Mouse (Mus musculus) C2C12 (cell line): ENCODE results near the gene Large2.

Experiments
- CTCF ChIP-seq: IDR thresholded peaks from one replicate; pipeline ENCODE4 v1.5.1; 2011; ENCODE audit not compliant: control insufficient read depth, insufficient read depth, insufficient read length
- FOSL1 ChIP-seq: IDR thresholded peaks from one replicate; pipeline ENCODE4 v1.8.0; 2011; ENCODE audit warnings: mild to moderate bottlenecking, low read length; ENCODE audit not compliant: poor library complexity, insufficient read depth, severe bottlenecking
- MAX ChIP-seq: IDR thresholded peaks from one replicate; pipeline ENCODE4 v1.6.1; 2011; ENCODE audit warnings: mild to moderate bottlenecking, control low read depth
- MYOD1 ChIP-seq: IDR thresholded peaks from one replicate; pipeline ENCODE4 v1.6.1; 2011; ENCODE audit warnings: low read depth; ENCODE audit not compliant: control insufficient read depth, insufficient read length
- MYOG ChIP-seq: IDR thresholded peaks from one replicate; pipeline ENCODE4 v1.6.1; 2011; ENCODE audit not compliant: control insufficient read depth, insufficient read length; ENCODE audit errors: extremely low read depth
- USF1 ChIP-seq: IDR thresholded peaks from one replicate; pipeline ENCODE4 v1.6.1; 2011; ENCODE audit warnings: low read depth, mild to moderate bottlenecking, control low read depth, moderate library complexity

DNA sequence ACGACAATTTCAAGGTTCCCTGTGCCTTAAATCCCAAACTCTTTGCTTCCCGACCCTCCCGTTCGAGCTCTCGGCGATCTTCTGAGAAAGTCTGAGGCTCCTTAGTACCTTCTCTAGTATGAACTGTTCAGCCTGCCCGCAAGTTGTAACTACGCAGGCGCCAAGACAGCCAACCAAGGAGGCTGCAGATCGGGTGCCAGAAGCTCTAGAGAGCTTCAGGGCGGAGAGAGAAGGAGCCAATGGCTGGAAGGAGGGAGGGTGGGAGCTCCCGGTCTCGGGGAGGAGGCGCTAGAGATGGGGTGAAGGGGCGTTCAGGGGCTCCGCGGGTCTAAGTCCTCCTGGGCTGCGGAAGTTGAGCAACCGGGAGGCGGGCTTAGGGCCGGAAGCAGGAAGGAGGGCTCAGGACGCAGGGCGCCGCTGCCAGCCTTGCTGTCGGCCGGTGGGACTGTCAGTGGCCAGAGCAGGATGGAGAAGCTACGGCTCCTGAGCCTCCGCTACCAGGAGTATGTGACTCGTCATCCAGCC lies 492 bp upstream of the Large2 start:
- TF ChIP-seq CTCF = no peak
- no peak for TF ChIP-seq USF1
- no peak for TF ChIP-seq MAX
- TF ChIP-seq MYOD1 = no peak
- TF ChIP-seq FOSL1 = no peak
- no peak for TF ChIP-seq MYOG
